Comparison of ENCODE assay signal across 8 mouse cellular contexts in the genomic region with DNA sequence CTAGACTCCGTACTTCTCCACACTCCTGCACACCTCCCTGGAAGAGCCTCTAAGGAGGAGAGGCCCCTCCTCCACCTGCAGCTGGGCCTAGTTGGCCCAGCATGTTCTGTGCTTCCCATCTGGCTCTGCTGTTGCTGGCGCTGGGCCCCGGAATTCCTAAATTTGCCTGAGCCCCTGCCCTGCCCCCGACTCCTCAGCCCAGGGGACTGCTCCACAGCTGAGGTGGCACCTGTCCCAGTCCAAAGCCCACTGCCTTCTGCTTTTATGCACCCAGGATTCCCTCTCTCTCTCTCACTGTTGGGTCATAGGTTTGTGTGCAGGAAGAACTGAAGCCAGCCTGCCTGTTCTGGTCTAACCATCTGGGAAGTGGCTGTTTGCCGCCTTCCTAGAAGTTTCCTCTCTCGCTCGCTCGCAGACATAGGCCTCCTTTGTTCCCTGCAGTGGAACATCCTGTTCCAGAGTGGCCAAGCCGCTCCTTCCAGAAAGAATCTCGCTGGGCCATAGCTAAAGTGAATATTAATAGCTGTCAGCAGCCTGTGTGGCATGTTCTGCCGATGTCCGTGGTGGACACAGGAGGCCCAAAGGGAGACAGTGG. TPM values are rescaled to one million over a fixed set of nuclear protein-coding genes. Genes with fewer than 3 reads are reported as not detected.
A peak's percentile ranks its signal among the peaks of the same experiment; 100 is the strongest.
DNase-seq lines count a peak whose midpoint lies in the region; ATAC-seq and TF ChIP-seq lines count a peak whose summit lies in the region.

No protein-coding gene starts in this region.

- peak overlapping the region; percentile 89 for H3K27ac ChIP-seq in lung, postnatal 0 days (ENCODE audit: low read length)

- DNase-seq in cerebellum, adult 9-11 months = peak; percentile 36
- no peak for DNase-seq in cerebellum, adult 8-10 months
- DNase-seq in cerebellum, postnatal 25 days = peak; percentile 22 to 31
- peak; percentile 78 to 88 for DNase-seq in heart, adult 9 months (ENCODE audit: low spot score in 2 of 2)
- DNase-seq in layer of hippocampus, adult 11-12 months (ENCODE audit: low spot score) = peak; percentile 70
- DNase-seq in lung, postnatal 0 days (ENCODE audit: low spot score) = peak; percentile 83
- DNase-seq in testis, postnatal 14 days (ENCODE audit: low spot score) = peak; percentile 77
- no peak for DNase-seq in spleen, postnatal 4 days (ENCODE audit: low spot score in 2 of 2)

- H3K36me3 ChIP-seq in lung, postnatal 0 days (ENCODE audit: insufficient read depth, low read length) = 0 out of 2 replicates have a peak, but pooled peaks cover 16% of the 10 kb centered on the region

- peak; percentile 97 for TF ChIP-seq EP300 in lung, postnatal 0 days (IDR thresholded peaks at IDR 0.05)

- H3K4me1 ChIP-seq in lung, postnatal 0 days (ENCODE audit: insufficient read depth, low read depth, low read length) = peaks cover 30% of the 10 kb centered on the region; the same call in 1 of the 2 replicates

- H3K4me2 ChIP-seq in lung, postnatal 0 days (replicated peaks; ENCODE audit: low read depth, low read length) = no peak overlapping the region

- WGBS in lung, postnatal 0 days = 16% methylated on average over 12 of the region's 12 CpGs

- H3K4me3 ChIP-seq in lung, postnatal 0 days (ENCODE audit: low read depth, low read length) = no peak overlapping the region

- H3K27me3 ChIP-seq in lung, postnatal 0 days (replicated peaks; ENCODE audit: insufficient read depth, low read length) = no peaks in the 10 kb centered on the region

- H3K9me3 ChIP-seq in lung, postnatal 0 days (ENCODE audit: low read length) = no peaks in the 10 kb centered on the region

- no peak overlapping the region; the same call in 1 of the 2 replicates for H3K9ac ChIP-seq in lung, postnatal 0 days (replicated peaks; ENCODE audit: low read depth)

- peak; percentile 79 for ATAC-seq in lung, postnatal 0 days

- no peak for TF ChIP-seq CTCF in lung, postnatal 0 days (IDR thresholded peaks at IDR 0.05)

RNA-seq across cellular contexts. Expression of gene Klf15, which starts 8.7 kb away (rescaled TPM):
- polyA plus RNA-seq in lung, postnatal 0 days (2015; fragmentation: Nextera tagmentation; extraction: Ambion mirVana) = 20.0 and 41.4 TPM in 2 replicates

RNA-seq across cellular contexts. Expression of gene Aldh1l1, which starts 15.2 kb away (rescaled TPM):
- 4.8 and 5.7 TPM in 2 replicates for polyA plus RNA-seq in lung, postnatal 0 days (2015; fragmentation: Nextera tagmentation; extraction: Ambion mirVana)

RNA-seq across cellular contexts. Expression of gene Cfap100, which starts 42.4 kb away (rescaled TPM):
- 3.9 and 5.2 TPM in 2 replicates for polyA plus RNA-seq in lung, postnatal 0 days (2015; fragmentation: Nextera tagmentation; extraction: Ambion mirVana)

Comparison
In these comparisons a context has a peak if more than half of its experiments do, and no peak if none do; other contexts are left out.
1. DNase-seq: peak in cerebellum, adult 9-11 months (single experiment), cerebellum, postnatal 25 days (2 of 2), heart, adult 9 months (2 of 2), layer of hippocampus, adult 11-12 months (single experiment), lung, postnatal 0 days (single experiment) and testis, postnatal 14 days (single experiment); none in cerebellum, adult 8-10 months (single experiment) and spleen, postnatal 4 days (0 of 2).